Mouse (Mus musculus): Measurements from ENCODE around the gene Prr36. TPM values are rescaled to one million over a fixed set of nuclear protein-coding genes. Genes with fewer than 3 reads are reported as not detected.
A peak's percentile ranks its signal among the peaks of the same experiment; 100 is the strongest.
"Not testable (repeated sequence)": the region's sequence is repeated elsewhere in the genome, so short reads cannot be mapped to it uniquely, and the experiment has no call there.

Gene Prr36
- polyA plus RNA-seq, 1 experiment from 2014 or later: 34.6 TPM

DNA sequence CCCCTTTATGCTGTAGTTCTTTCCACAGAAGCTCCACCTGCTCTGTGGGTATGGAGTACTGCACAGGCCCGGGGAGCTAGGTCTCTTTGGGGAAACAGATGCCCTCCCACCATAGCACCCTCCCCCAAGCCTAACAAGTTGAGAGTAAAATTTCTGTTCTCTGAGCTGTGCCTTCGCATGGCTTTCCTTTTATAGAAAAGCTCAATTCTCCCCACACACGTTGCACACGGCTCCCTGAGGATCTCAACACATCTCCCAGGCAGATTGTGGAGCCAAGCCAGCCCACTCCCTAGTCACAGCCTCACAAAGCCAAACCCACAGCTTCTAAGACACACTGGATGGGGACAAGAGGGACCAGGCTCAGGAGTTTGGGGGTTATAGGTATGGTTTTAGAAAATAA, 39.7 kb upstream of the Prr36 start:
- H3K9me3 ChIP-seq (ENCODE audit: control insufficient read depth, low read length): no peaks in the 10 kb centered on the region
- no peak overlapping the region for H3K27ac ChIP-seq (ENCODE audit: low read depth, low read length)
- DNase-seq (ENCODE audit: low spot score) (no peak), ATAC-seq (ENCODE audit: insufficient read depth, low FRiP score, low TSS enrichment) (no peak)
- WGBS: 86% methylated on average over 4 of the region's 4 CpGs
- H3K4me3 ChIP-seq (ENCODE audit: low read depth, low read length): no peak overlapping the region
- no peak overlapping the region; the same call in 1 of the 2 replicates for H3K9ac ChIP-seq (ENCODE audit: low read length)
- H3K36me3 ChIP-seq (ENCODE audit: control insufficient read depth, insufficient read depth, low read length): peaks cover 5% of the 10 kb centered on the region
- H3K4me2 ChIP-seq (ENCODE audit: low read depth): peak overlapping the region; percentile 3; the same call in 1 of the 2 replicates
- H3K4me1 ChIP-seq (ENCODE audit: control insufficient read depth, insufficient read depth, low read length): peaks cover 22% of the 10 kb centered on the region
- no peaks in the 10 kb centered on the region for H3K27me3 ChIP-seq (ENCODE audit: control insufficient read depth, insufficient read depth, low read length)

DNA sequence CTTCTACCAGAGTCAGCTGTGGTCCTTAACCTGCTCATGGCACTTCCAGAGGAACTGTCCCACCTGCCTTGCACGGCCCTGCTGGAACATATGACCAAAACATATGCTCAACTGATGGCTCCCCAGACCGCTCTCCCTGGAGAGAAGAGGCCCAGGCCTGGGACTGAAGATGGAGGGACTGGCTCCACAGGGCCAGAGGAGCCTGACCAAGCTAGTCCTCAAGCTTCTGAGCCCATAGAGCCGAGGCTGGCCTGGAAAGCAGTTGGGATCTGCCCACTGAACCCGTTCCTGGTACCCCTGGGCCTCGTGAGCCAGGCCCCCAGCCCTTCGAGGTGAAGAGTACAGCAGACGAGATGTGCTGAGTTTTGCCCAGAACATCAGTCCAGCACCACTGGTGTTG, 38.2 kb upstream of the Prr36 start:
- WGBS: 88% methylated on average over 7 of the region's 7 CpGs
- H3K4me1 ChIP-seq (ENCODE audit: control insufficient read depth, insufficient read depth, low read length): peaks cover 22% of the 10 kb centered on the region
- not testable (repeated sequence) for H3K9me3 ChIP-seq (ENCODE audit: control insufficient read depth, low read length); ATAC-seq (ENCODE audit: insufficient read depth, low FRiP score, low TSS enrichment); H3K4me3 ChIP-seq (ENCODE audit: low read depth, low read length); H3K9ac ChIP-seq (ENCODE audit: low read length); H3K36me3 ChIP-seq (ENCODE audit: control insufficient read depth, insufficient read depth, low read length); H3K27ac ChIP-seq (ENCODE audit: low read depth, low read length); H3K27me3 ChIP-seq (ENCODE audit: control insufficient read depth, insufficient read depth, low read length); H3K4me2 ChIP-seq (ENCODE audit: low read depth)
- DNase-seq (ENCODE audit: low spot score): peak; percentile 6

DNA sequence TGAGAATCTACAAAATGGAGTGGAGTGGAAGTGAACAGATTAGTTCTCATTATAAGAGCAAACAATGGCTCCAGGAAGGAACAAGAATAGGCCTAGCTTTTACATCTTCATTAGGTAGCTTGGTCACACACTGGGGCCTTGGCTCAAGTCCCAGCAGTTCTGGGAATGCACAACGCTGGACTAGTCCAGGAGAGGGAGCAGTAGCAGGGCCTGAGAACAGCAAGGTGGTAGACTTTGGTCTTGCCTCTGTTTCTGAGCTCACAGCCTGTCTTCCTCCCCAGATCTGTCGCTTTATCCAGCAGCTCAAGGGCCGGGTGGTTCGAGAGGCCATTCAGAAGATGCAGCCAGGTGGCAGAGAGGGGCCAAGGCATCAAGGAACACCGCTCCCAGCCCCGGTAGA, 36.7 kb upstream of the Prr36 start:
- no peak for DNase-seq (ENCODE audit: low spot score)
- H3K9me3 ChIP-seq (ENCODE audit: control insufficient read depth, low read length): no peaks in the 10 kb centered on the region
- 0 out of 2 replicates have a peak, but pooled peaks cover 2% of the 10 kb centered on the region for H3K27me3 ChIP-seq (ENCODE audit: control insufficient read depth, insufficient read depth, low read length)
- H3K4me3 ChIP-seq (ENCODE audit: low read depth, low read length): peak overlapping the region; percentile 87
- H3K36me3 ChIP-seq (ENCODE audit: control insufficient read depth, insufficient read depth, low read length): peaks cover 2% of the 10 kb centered on the region; the same call in 1 of the 2 replicates
- peak overlapping the region; percentile 72 for H3K4me2 ChIP-seq (ENCODE audit: low read depth)
- H3K9ac ChIP-seq (ENCODE audit: low read length): no peak overlapping the region
- WGBS: 69% methylated on average over 6 of the region's 6 CpGs
- no peak overlapping the region for H3K27ac ChIP-seq (ENCODE audit: low read depth, low read length)
- H3K4me1 ChIP-seq (ENCODE audit: control insufficient read depth, insufficient read depth, low read length): peaks cover 15% of the 10 kb centered on the region
- ATAC-seq (ENCODE audit: insufficient read depth, low FRiP score, low TSS enrichment): no peak

DNA sequence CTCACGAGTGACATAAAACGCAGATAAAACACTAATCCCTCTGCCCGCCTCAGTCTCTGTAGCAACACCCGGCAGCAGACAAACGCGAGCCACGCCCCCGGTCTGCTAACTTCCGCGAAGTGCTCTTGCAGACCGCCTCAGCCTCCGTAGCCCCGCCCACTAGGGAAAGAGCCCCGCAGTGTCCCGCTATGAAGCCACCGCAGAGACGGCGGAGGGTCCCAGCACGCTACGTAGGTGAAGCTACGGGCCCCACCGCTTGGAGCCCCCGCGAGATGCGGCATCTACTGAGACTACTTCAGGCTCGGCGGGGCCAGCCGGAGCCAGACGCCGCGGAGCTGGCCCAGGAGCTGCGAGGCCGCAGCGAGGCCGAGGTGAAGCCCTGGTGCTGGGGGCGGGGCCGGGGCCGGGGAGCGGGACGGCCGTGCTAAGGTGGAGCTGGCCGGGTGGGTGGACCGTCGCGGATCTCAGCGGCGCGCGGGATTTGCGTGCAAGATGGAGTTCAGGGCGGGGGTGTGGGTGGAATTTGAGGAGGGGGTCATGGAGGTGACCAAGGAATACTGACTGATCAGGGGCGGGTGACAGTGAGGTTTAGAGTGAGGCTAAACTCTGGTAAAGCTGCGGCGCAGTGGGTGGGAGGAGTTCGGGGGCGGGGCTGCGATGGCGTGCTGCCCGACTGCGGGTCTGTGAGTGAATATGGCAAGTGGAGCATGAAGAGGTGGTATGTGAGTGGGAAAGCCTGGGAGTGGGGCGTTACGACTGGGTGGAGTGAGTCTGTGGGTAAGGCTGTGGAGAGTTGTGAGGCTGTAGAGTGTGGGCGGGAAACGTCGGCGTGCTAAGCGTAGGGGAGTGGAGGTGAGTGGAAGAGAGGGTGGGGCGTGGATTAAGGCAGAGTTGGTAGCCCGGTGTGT, 35.9 kb upstream of the Prr36 start, which contains the start of gene Snapc2:
Gene Snapc2 (plus strand): TSS at position 147 of the 908 bp plus-strand sequence.
- H3K27me3 ChIP-seq (ENCODE audit: control insufficient read depth, insufficient read depth, low read length): 0 out of 2 replicates have a peak, but pooled peaks cover 2% of the 10 kb centered on the region
- H3K4me3 ChIP-seq (ENCODE audit: low read depth, low read length): peak within 1 kb of the TSS; percentile 87
- peak within 1 kb of the TSS; percentile 72 for H3K4me2 ChIP-seq (ENCODE audit: low read depth)
- H3K36me3 ChIP-seq (ENCODE audit: control insufficient read depth, insufficient read depth, low read length): peaks cover 2% of the 10 kb centered on the region; the same call in 1 of the 2 replicates
- H3K27ac ChIP-seq (ENCODE audit: low read depth, low read length): peak within 1 kb of the TSS; percentile 68
- H3K9ac ChIP-seq (ENCODE audit: low read length): peak within 1 kb of the TSS; percentile 84
- peak; percentile 96 for DNase-seq (ENCODE audit: low spot score)
- peaks cover 15% of the 10 kb centered on the region for H3K4me1 ChIP-seq (ENCODE audit: control insufficient read depth, insufficient read depth, low read length)
- ATAC-seq (ENCODE audit: insufficient read depth, low FRiP score, low TSS enrichment): peak; percentile 86
- no peaks in the 10 kb centered on the region for H3K9me3 ChIP-seq (ENCODE audit: control insufficient read depth, low read length)
- WGBS: under 1% methylated on average over 69 of the region's 69 CpGs

DNA sequence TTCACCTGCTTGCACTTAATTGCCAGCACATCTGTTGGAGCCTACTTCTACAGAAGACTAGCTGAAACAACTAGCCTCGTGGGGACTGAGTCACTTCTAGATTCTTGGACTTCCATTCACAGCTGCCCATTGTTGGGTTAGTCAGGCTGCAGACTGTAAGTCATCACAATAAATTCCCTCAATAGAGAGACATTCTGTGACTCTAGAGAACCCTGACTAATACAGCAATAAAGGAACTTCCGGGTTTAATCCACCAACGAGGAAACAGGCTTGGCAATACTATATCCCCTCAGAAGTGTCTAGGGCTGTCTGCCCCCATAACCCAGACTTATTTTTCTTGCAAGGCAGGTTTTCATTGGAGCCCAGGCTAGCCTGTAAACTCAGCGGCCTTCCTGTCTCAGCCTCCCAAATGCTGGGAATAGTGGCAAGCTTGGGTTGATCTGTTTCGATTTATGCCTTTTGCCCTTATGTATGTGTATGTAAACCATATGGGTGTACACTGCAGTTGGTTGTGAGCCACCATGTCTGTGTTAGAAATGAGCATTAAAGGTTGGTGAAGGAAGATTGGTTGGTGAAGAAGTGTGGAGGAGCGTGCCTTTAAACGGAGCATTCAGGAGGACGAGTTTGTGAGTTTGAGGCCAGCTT, 35.0 kb upstream of the Prr36 start:
- Histone ChIP-seq H3K9ac (ENCODE audit: low read length) (peak overlapping the region; percentile 84; the same call in 1 of the 2 replicates), H3K27me3 (ENCODE audit: control insufficient read depth, insufficient read depth, low read length) (0 out of 2 replicates have a peak, but pooled peaks cover 2% of the 10 kb centered on the region), H3K27ac (ENCODE audit: low read depth, low read length) (no peak overlapping the region), H3K4me3 (ENCODE audit: low read depth, low read length) (peak overlapping the region; percentile 87), H3K36me3 (ENCODE audit: control insufficient read depth, insufficient read depth, low read length) (peaks cover 2% of the 10 kb centered on the region; the same call in 1 of the 2 replicates), H3K4me2 (ENCODE audit: low read depth) (peak overlapping the region; percentile 72), H3K9me3 (ENCODE audit: control insufficient read depth, low read length) (no peaks in the 10 kb centered on the region), H3K4me1 (ENCODE audit: control insufficient read depth, insufficient read depth, low read length) (peaks cover 9% of the 10 kb centered on the region)
- WGBS: 48% methylated on average over 8 of the region's 8 CpGs
- DNase-seq (ENCODE audit: low spot score): peak; percentile 4
- peak; percentile 0; the same call in 1 of the 2 replicates for ATAC-seq (ENCODE audit: insufficient read depth, low FRiP score, low TSS enrichment)

DNA sequence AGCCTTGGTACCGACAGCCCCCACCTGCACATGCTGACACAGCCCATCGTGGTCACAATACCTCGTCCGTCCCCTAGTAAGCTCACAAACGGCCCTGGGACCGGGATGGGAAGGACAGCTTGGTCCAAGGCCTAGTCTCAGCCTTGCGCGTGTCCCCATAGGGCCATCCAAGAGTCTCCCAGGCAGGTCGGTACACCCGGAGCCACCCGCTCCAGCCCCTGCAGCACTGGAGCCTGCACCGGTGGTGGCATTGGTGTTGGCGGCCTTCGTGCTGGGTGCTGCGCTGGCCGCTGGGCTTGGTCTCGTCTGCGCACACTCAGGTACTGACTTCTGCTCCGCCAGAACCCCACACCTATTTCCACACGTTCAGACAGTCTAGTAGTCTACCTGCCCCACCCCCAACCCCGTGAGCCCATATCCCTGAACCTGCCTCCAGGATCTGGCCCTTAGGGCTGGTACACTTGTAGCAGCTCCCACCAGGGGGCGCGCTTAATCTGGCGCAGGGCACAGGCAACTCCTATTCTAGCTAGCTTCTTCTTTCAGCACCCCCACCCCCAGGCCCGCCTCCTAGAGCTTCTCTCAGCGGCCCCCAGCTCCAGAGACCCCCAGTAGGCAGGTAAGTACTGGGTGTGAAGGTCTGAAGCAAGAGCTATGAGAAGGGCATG, 33.2 kb upstream of the Prr36 start:
- WGBS: 28% methylated on average over 26 of the region's 26 CpGs
- DNase-seq (ENCODE audit: low spot score) (peak; percentile 85), ATAC-seq (ENCODE audit: insufficient read depth, low FRiP score, low TSS enrichment) (no peak)
- 0 out of 2 replicates have a peak, but pooled peaks cover 2% of the 10 kb centered on the region for H3K27me3 ChIP-seq (ENCODE audit: control insufficient read depth, insufficient read depth, low read length)
- H3K4me2 ChIP-seq (ENCODE audit: low read depth): no peak overlapping the region
- peaks cover 8% of the 10 kb centered on the region for H3K36me3 ChIP-seq (ENCODE audit: control insufficient read depth, insufficient read depth, low read length)
- H3K9me3 ChIP-seq (ENCODE audit: control insufficient read depth, low read length): no peaks in the 10 kb centered on the region
- H3K27ac ChIP-seq (ENCODE audit: low read depth, low read length): no peak overlapping the region
- peaks cover 5% of the 10 kb centered on the region for H3K4me1 ChIP-seq (ENCODE audit: control insufficient read depth, insufficient read depth, low read length)
- no peak overlapping the region for H3K9ac ChIP-seq (ENCODE audit: low read length)
- H3K4me3 ChIP-seq (ENCODE audit: low read depth, low read length): no peak overlapping the region

DNA sequence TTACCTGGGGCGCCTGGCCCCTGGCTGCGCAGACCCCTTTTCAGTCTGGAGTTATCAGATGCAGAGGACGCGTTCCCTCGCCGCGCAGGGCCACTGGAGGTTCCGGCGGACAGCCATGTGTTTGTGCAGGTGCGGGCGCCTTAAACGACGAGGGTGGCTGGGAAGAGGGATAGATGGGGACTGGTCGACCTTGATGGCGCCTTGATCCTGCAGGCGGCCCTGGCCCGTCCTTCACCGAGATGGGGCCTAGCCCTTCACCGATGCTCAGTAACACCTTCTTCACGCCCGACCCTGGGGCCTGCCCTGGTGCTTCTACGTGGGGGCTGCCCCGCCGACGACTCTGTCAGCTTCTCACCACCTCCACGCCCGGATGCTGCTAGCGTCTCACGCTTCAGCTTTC, 32.0 kb upstream of the Prr36 start:
- Histone ChIP-seq H3K9me3 (ENCODE audit: control insufficient read depth, low read length) (no peaks in the 10 kb centered on the region; the same call in 1 of the 2 replicates), H3K9ac (ENCODE audit: low read length) (no peak overlapping the region), H3K27me3 (ENCODE audit: control insufficient read depth, insufficient read depth, low read length) (0 out of 2 replicates have a peak, but pooled peaks cover 2% of the 10 kb centered on the region), H3K4me1 (ENCODE audit: control insufficient read depth, insufficient read depth, low read length) (peaks cover 5% of the 10 kb centered on the region), H3K27ac (ENCODE audit: low read depth, low read length) (no peak overlapping the region), H3K36me3 (ENCODE audit: control insufficient read depth, insufficient read depth, low read length) (peaks cover 15% of the 10 kb centered on the region), H3K4me2 (ENCODE audit: low read depth) (no peak overlapping the region), H3K4me3 (ENCODE audit: low read depth, low read length) (no peak overlapping the region)
- 17% methylated on average over 29 of the region's 29 CpGs for WGBS
- ATAC-seq (ENCODE audit: insufficient read depth, low FRiP score, low TSS enrichment): no peak
- peak; percentile 55 for DNase-seq (ENCODE audit: low spot score)

DNA sequence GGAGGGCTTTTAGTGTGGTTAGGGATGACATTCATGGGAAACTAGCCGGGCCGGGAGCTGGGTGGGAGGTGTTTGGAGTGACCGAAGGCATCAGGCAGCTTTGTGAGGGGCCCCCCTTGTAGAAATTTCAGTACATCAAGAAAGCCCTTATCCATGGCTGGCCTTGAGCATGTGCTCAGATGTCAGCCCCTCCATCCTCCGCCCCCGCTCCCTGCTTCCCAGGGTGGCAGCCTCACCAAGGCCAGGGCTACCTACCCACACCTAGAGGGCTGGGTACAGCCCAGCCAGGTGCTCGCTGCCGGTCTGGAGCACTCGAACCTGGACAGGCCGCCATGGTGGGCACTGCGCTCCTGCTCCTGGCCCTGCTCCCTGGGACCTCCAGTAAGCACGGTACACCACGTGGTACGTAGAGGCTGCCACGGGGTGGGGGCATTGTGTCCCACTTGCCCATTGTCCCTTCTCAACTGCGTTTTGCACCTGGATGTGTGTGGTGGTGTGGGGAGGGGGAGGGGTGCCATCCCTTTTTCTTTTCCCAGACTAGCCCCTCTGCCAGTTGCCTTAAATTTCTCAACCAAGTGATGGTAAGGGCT, 30.8 kb upstream of the Prr36 start, which contains the start of gene Tgfbr3l:
Gene Tgfbr3l (plus strand): TSS at position 264 of the 590 bp plus-strand sequence.
- no peak within 1 kb of the TSS for H3K9ac ChIP-seq (ENCODE audit: low read length)
- H3K36me3 ChIP-seq (ENCODE audit: control insufficient read depth, insufficient read depth, low read length): peaks cover 24% of the 10 kb centered on the region

More for the DNA sequence above, 30.8 kb upstream of the Prr36 start, which contains the start of gene Tgfbr3l:
- no peak within 1 kb of the TSS for H3K27ac ChIP-seq (ENCODE audit: low read depth, low read length)
- no peak for DNase-seq (ENCODE audit: low spot score)
- no peaks in the 10 kb centered on the region; the same call in 1 of the 2 replicates for H3K9me3 ChIP-seq (ENCODE audit: control insufficient read depth, low read length)
- H3K4me3 ChIP-seq (ENCODE audit: low read depth, low read length): no peak within 1 kb of the TSS
- H3K27me3 ChIP-seq (ENCODE audit: control insufficient read depth, insufficient read depth, low read length): 0 out of 2 replicates have a peak, but pooled peaks cover 2% of the 10 kb centered on the region
- no peaks in the 10 kb centered on the region for H3K4me1 ChIP-seq (ENCODE audit: control insufficient read depth, insufficient read depth, low read length)
- ATAC-seq (ENCODE audit: insufficient read depth, low FRiP score, low TSS enrichment): no peak
- no peak within 1 kb of the TSS for H3K4me2 ChIP-seq (ENCODE audit: low read depth)
- 82% methylated on average over 15 of the region's 15 CpGs for WGBS

All from neural tube, embryonic 11.5 days (tissue).